Mouse (Mus musculus) frontal cortex, postnatal 10 days (tissue): Measurements from ENCODE around the gene Ccin.

Source experiments
- DNase-seq, 2 experiments: peaks; one replicate each; pipeline ENCODE4 v3.0.0; 2022; ENCODE audit warnings: low spot score in 2 of 2, mixed read lengths in 1 of 2

Gene Ccin

DNA sequence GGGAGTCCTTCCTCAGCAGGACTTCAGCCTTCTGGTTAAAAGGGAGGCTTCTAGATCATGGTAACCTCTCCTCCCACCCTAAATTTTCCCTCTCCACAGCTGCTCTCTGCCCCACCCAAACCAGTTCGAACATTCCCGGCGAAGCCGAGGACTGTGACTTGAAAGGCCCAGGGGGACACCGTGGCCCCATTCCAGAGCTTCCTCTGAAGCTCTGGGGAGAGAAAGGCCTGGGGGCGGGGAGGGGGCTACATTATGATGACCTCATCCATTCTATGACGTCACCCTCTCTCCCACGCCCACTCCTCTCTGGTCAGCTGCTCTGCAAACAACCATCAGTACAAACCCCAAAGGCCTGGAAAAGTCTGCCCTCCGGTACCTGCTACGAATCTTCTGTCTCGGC is at the start of gene Ccin:
Gene Ccin (plus strand): TSS at position 303 of the 400 bp plus-strand sequence.
- no peak for DNase-seq

DNA sequence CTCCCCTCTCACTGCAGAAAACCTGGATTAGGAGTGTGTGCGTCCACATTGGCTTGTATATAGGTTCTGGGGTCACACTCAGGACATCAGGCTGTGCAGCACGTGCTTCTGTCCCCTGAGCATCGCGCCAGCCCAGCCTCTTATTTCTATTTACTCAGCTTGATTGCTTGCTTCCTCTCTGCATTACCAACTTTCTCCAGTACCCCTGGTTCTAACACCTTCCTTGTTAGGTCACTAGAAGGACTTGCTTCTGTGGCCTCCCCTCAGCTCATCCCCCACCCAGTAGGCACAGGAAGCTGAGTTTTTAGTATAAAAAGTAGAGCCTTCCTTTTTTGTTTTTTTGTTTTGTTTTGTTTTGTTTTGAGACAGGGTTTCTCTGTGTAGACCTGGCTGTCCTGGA is 47.1 kb upstream of the Ccin start:
- DNase-seq, result no peak

DNA sequence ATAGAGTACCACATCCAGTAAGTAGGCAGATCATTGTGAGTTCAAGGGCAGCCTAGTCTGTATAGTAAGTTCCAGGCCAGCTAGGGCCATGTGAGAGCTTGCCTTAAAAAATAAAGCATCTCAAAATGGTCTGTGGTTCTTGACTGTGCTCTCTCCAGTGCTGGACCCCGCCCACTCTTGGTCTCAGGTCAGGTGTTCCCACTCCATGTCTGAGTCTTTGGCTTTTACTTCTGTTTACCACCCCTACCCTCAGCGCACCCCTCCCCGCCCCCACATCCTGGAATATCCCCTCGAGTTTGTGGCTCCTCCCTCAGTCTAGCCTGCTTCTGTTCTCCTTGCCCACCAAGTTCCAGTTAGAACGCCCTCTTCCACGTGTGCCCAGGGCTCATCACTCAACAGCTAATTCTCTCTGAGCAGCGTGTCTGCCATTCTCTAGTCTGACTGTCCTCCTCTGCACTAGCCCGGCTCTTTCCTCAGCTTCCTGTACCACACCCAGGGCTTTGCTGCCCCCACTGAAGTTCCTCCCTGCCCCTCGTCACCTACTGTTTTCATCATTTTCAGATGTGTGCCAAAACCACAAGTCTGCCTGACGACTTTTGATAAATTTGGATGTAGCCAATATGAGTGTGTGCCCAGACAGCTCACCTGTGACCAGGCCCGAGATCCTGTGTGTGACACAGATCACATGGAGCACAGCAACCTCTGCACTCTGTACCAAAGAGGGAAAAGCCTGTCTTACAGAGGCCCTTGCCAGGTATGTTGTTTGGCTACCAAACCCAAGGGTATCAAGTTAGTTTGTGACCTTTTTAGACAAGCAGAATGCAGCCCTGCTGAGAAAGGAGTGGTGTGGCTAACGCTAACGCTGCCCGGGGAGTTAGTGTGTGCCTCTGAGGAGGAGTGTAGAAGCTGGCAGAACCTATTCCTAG is 46.3 kb upstream of the Ccin start:
- no peak for DNase-seq

DNA sequence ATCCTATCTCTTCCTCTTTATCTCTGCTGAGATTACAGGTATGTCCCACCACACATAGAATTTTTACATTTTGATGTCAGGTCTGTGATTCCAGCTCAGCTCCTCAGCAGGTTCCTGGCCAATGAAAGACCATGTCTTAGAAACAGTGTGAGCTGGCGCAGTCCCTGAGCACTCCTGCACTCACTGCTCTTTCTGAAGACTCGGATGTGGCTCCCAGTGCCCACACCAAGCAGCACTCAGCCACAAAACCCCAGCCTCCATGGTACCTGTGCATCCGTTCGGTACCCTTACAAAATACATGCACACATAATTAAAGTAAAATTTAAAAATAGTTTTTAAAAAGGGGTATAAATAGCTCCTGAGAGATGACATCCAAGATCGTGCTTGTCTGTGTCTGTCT is 42.0 kb upstream of the Ccin start:
- no peak for DNase-seq

DNA sequence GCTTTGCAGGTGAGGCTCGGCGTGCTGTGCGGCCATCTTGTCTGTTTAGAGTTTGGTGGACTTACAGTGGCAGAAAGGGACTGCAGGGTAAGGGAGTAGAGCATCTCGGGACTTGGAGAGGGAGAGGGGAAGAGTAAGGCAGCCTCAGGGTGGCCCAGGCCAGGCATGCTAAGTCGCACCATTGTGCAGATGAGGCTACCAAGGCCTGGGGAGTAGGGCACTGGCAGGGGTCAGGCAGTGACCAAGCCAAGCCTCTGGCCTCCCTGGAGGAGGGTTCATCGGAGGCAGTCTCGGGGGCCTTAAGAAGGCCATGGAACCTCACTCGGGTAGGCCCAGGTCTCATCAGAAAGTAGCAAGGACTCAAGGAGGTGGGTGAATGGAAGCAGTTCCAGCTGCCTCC is 40.9 kb upstream of the Ccin start:
- DNase-seq, result no peak

DNA sequence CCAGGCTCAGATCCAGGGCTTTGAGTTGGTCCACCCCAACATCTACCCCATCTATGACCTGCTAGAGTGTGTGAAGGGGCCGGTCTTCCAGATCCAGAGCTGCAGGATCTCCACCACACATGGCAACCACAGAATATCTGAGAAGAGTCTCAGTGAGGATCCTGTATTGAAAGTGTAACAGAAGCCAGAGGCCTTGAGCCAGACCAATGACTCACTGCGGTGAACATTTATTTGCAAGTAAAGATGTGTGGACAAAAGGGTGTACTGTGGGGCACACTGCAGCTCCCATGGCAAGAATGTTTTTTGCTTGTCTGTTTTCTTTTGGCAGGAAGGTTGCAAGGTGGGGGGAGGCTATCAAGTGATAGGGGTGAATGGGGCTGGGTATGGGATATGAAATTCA is 35.7 kb upstream of the Ccin start:
- no peak for DNase-seq

DNA sequence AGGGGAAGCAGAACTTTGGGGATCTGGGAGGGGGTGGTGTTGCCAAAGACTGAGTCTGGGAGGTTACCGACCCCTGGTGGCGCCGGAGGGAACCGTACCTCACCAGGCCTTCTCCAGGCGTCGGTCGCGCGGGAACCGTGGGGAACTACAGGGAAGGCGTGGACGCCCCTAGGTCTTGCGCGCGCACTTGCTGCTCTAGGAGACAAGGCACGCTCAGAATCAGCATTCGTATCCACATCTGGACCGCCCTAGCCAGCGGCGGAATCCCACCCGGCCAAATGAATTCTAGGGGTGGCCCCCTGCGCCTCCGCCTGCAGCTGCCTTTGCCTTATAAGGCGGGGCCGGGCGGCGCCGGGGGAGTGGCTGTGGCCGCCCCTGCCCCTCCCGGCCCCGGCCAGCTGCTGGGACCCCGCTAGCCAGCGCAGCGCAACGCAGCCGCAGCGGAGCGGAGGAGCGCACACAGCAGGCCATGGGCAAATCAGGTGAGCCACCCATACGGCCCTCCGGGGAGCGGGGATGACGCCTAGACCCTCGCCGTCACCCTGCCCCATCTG is 25.9 kb upstream of the Ccin start, which contains the start of gene Glipr2:
Gene Glipr2 (plus strand): TSS at position 110 of the 554 bp plus-strand sequence.
- DNase-seq, result peak; percentile 42 to 77

DNA sequence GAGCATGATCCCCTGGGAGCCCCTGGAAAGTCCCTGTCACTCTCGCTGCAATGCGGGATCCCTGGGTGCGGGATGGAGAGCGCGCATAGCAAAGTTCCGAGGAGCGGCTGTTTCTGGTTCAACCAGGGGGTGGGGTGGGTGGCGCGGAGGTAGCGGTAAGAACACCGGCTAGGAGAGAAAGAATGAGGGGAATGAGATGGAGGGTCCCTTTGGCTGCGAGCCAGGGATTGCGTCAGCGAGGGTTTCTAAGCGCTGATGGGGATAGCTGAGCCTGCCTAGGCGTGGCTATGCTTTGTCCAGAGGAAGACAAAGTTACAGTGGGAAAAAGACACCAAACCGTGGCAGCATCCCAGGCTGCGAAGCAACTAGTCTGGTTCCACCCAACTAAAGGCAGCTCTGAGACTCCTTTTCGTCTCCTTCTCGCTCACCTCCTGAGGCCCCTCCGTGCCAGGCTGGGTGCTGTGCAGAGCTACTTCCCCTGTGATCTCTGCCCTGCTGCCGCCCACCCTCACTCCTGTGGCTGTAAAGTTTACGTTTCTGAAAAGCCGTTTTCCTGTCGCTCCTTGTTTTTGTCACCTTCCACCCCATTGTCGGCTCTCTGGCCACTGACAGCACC is 25.3 kb upstream of the Ccin start:
- peak in 1 of 2 experiments; percentile 36 for DNase-seq

DNA sequence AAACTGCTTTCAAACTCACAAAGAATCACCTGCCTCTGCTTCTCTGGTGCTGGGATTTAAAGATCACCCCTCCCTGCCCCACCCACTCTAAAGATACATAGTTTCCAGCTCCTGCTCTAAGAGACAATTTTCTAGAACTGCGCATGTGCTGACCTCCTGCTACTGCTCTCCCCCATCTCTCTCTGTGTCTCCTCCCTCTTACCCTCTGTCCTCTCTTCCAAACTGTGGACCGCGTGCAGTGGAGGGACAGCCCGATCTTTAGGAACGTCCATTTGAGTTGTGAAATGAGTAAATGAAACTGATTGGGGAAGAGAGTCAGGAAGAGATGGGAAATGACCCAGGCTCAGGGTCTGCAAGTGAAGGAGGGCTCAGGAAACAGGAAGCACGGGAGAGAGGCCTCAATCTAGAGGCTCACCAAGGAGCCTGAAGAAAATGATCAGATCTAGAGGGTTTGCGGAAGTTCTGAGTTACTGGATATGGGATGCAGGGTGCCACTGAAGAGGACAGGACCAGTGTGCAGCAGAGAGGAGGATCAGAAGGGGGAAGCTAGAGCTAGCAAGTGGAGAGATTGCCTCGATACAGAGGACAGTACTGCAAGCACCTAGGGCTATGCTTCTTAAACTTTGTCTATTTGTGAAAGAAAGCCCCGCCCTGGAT is 23.6 kb upstream of the Ccin start:
- DNase-seq, result no peak

DNA sequence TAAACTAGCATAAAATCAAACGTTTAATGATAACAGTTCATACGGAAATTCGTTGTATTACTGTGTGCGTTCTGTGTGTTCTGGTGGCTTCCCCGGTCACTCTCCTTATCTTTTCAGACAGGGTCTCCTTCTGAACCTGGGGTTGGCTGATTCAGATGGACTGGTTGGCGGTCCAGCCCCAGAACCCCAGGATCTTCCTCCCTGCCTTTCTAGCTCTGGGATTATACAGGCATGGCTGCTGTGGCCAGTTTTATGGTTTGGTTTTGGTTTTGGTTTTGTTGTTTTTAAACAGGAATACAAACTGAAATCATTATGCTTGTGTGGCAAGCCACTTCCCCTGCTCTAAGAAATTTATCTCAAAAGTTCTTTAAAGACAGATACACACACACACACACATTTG is 23.1 kb upstream of the Ccin start:
- no peak for DNase-seq

DNA sequence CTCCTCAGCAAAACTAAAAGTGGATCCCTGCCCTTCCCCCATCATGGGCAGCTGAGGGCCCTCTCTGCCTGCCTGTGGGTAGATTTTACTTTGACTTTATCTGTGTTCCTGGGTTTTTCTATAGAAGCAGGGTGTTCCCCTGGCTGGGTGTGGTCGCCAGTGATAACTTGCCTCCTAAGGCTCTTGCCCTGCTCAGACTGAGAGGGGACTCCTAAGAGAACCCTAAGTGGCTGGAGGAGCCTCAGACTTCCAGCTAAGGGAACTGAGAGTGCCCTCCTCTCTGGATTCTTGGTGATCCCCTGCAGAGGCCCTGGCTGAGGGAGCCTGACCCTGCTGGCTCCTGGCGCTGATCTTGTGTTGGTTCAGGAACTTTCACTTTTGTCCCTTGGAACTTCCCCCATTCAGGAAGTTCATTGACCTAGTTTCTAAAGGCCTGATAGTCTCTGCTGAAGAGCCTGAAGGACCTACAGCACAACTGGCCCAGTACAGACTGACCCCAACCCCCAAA is 18.9 kb upstream of the Ccin start:
- no peak for DNase-seq

DNA sequence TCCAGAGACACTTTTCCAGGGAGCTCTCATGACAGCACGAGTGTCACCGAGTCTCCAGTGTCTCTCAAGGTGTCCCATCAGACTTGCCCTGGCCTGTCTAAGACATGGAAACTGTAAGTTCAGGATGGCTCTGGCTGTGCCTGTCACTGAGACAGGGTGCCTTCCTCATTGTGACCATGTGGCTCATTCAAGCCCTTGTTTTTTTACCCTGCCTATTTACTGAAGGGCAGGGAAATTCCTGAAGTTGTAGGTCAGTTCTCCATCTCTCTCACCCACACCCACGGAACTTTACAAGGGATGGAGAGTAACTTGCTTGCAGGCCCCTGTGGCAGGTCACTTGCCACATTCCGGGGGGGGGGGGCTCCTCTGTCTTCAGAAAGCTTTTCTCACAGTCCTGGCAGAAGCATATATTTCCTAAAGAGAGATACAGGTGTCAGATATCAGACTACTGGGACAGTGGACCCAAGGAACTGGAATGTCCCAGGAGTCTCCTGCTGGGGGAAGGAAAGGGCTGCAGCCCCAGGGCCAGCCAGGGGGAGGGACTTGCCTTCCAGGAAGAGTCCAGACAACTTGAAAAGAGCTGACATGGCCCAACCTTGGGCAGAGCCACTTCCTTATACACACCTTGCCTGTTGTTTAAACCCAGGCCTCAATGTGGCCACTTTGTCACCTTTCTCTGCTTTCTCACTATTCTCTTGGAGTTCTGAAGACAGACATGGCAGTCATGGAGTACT is 18.2 kb upstream of the Ccin start:
- DNase-seq, result no peak

DNA sequence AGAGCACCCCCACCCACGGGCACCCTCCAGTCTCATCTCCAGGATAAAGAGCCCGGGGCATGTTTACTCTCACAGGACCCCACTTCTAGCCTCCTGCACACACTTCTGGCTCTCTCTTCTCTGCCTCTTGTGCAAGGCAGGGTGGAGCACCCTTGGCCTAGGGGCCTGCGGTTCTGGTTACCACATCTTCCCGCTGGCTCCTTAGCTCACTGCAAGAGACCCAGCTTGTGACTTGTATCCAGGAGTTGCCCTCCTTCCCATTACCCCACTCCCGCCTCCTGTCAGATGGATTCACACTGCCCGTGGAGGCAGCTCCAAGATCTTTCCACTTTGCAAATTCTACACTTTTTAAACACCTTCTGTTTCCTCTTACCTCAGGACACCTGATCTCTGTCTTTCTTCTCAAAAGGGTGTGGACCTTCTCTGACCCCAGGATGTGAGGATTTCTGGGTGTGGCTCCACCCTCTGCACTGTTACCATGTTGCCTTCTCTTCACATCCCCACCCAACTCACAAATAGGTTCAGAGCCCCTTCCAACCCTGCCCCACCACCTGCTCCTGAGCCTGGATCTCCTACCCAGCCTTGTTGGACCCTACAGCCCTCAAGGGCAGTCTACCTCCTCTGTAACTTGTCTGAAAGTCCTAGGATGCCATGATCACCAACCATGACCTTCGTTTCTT is 17.3 kb upstream of the Ccin start:
- no peak for DNase-seq

DNA sequence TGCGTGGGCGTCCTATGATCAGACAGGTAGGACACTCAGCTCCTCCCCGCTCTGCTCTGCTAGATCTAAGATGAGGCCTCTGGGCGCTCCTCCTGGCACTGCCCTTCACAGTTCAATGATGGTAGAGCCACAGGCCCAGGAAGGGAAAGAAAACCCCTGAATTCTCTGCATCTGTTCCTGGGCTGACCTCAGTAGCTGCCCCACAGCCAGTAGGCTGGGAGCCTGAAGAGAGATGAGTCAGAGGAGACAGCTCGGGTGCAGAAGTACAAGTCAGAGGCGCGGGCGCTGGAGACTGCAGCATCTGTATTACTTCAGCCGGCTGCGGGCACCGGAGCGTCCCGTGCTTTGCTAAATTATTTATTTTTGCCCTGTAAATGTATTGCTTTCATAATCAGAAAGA is 14.6 kb upstream of the Ccin start:
- no peak for DNase-seq

DNA sequence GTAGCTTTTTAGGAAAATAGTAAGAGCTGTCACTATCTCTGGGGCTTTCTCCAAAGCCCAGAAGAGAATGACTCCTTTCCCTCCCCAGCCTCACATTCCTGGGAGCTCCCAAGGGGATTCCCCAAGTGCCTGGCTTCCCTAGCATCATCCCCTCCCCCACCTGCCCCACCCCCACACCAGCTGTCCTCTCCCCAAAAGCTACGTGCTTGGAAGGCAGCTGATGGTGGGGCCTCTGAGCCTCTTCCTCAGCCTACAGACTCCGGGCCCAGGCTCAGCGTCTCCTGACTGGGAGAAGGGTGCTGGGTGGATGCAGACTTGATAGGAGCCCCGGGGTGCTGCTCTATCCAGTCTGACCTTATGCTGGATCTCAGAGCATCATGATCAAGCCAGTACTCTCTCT is 13.9 kb upstream of the Ccin start:
- DNase-seq, result no peak

DNA sequence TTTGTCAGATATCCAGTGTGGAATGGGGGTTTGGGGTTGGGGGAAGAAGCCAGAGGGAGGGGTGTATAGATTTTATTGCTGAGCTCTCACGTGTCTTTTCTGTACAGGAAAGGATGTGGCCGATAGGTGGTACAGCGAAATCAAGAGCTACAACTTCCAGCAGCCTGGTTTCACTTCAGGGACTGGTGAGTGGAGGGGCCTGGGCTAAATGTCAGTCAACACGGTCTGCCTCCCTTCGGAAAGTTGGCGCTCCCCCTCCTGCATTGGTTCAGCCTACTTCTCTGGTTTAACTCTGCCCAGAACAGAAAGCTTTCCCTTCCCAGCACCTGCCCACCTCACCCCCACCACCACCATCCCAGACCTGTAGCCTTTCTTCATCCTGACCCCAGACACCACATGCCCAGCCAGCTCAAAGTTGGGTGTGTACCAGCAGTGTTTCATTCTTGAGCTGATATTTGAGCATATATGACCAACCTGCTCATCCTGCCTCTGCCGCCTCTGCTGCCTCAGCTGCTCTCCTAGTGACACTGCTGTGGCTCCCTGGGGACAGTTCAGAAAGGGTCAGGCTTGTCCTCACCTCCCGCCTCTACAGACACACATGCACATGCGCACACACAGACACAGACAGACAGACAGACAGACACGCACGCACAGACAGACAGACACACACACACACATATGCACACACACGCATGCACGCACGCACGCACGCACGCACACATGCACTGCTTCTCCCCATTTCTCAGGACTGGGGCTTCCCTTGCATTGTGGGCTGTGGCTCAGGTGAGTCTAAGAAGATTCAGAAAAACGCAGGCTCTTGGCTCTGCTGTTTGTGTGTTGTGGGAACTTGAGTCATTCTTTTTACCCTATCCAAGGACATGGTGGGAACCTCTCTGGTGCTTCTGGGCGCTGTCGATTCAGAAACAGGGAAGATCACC is 12.6 kb upstream of the Ccin start:
- no peak for DNase-seq

DNA sequence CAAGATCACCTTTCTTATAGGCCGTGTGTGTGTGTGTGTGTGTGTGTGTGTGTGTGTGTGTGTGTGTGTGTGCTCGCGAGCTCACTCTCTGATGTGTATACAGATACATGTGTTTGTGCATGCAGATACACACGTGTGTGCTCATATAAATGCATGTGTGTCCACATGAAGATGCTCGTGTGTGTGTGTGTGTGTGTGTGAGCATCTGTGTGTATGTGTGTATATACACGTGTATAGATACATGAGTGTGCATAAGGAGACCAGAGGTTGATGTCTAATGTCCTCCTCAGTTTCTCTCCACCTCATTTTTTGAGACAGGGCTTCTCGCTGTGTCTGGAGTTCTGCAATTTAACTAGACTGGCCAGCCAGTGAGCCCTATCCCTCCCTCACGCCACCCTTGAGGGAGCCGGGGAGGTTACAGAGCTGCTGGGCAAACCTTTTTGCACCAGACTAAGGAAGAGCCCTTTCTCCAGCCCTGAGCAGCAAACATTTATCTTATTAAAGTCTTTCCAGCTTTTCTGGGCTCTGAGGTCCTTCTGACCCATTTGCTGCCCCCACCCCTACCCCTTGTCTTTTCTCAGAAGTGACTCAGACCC is 11.6 kb upstream of the Ccin start:
- DNase-seq, result no peak

DNA sequence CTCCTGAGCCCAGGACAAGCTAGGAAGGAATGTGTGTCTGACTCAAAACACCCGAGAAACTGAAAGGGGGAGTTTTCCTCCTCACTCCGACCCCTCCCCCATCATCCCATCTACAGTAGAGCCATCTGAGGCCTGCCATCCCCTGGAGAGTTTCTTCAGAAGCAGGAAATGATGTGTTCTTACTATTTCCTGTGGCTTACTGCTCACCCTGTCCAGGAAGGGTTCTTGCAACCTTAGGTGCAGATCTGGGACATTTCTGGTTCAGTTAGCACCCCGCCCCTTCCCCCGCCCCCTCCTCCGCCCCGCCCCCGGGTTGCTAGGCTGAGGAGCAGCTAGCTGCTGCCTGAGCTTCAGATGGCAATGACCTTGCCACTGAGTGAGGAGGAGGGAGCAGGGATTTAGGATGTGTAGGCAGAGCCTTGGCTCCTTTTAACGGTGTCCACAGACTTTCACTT is 11.1 kb upstream of the Ccin start:
- no peak for DNase-seq

DNA sequence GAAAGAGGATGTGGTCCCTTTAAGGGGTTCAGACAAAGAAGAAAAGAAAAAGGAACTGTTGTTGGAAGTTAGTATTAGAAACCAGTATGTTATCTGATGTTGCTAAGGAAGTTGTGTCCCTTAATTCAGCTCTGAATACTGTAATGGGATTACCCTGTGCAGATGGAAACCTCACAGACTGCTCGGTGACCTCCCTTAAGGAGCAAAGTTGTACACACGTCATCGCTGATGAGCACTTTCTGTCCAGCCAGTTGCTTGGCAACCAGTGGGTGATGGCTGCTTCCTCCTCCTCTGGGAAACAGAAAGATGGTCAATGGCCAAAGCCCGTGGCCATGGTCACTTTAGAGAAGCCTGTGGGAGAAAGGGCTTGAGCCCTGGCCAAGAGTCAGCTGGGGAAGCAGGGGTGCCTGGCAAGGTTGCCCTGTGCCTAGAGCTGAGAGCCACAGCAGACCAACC is 9.7 kb upstream of the Ccin start:
- peak; percentile 44 to 60 for DNase-seq
